Mouse (Mus musculus): ENCODE data around the gene Shisa8. TPM values are rescaled to one million over a fixed set of nuclear protein-coding genes. Genes with fewer than 3 reads are reported as not detected.

The Shisa8 gene
- polyA plus RNA-seq, 1 experiment from 2014 or later, result not detected

- H3K27ac ChIP-seq (ENCODE audit: low read length), result no peak overlapping the region
- peaks cover 67% of the 10 kb centered on the region for H3K27me3 ChIP-seq (ENCODE audit: control insufficient read depth, insufficient read depth, low read length)
- ATAC-seq (ENCODE audit: insufficient read depth, low FRiP score), result no peak
- H3K9me3 ChIP-seq (replicated peaks; ENCODE audit: control insufficient read depth, low read length), result no peaks in the 10 kb centered on the region
- H3K4me1 ChIP-seq (ENCODE audit: control insufficient read depth, insufficient read depth, low read length), result peaks cover 15% of the 10 kb centered on the region
- H3K9ac ChIP-seq (ENCODE audit: low read length), result no peak overlapping the region
- peaks cover 9% of the 10 kb centered on the region for H3K36me3 ChIP-seq (ENCODE audit: control insufficient read depth, insufficient read depth, low read length)
- 77% methylated on average over 8 of the region's 8 CpGs for WGBS
- no peak overlapping the region for H3K4me2 ChIP-seq (ENCODE audit: low read depth, low read length)
- H3K4me3 ChIP-seq (replicated peaks; ENCODE audit: low read length), result no peak overlapping the region
These were observed 4.3 kb downstream of the Shisa8 start for GRCm38 (mm10) chr15:82208307-82208706.

GRCm38 (mm10) chr15:82207504-82208219, 5.0 kb downstream of the Shisa8 start:
- H3K4me3 ChIP-seq (replicated peaks; ENCODE audit: low read length), result no peak overlapping the region
- H3K4me2 ChIP-seq (ENCODE audit: low read depth, low read length), result no peak overlapping the region
- peaks cover 15% of the 10 kb centered on the region for H3K4me1 ChIP-seq (ENCODE audit: control insufficient read depth, insufficient read depth, low read length)
- H3K27ac ChIP-seq (ENCODE audit: low read length), result no peak overlapping the region
- H3K9ac ChIP-seq (ENCODE audit: low read length), result no peak overlapping the region
- peaks cover 60% of the 10 kb centered on the region for H3K27me3 ChIP-seq (ENCODE audit: control insufficient read depth, insufficient read depth, low read length)
- no peak for ATAC-seq (ENCODE audit: insufficient read depth, low FRiP score)
- peaks cover 12% of the 10 kb centered on the region for H3K36me3 ChIP-seq (ENCODE audit: control insufficient read depth, insufficient read depth, low read length)
- 24% methylated on average over 30 of the region's 30 CpGs for whole genome bisulfite sequencing
- no peaks in the 10 kb centered on the region for H3K9me3 ChIP-seq (replicated peaks; ENCODE audit: control insufficient read depth, low read length)

- Histone ChIP-seq H3K27me3 (ENCODE audit: control insufficient read depth, insufficient read depth, low read length) (peaks cover 54% of the 10 kb centered on the region), H3K9ac (ENCODE audit: low read length) (no peak overlapping the region), H3K4me3 (replicated peaks; ENCODE audit: low read length) (no peak overlapping the region), H3K4me1 (ENCODE audit: control insufficient read depth, insufficient read depth, low read length) (peaks cover 13% of the 10 kb centered on the region), H3K4me2 (ENCODE audit: low read depth, low read length) (no peak overlapping the region), H3K9me3 (replicated peaks; ENCODE audit: control insufficient read depth, low read length) (no peaks in the 10 kb centered on the region), H3K36me3 (ENCODE audit: control insufficient read depth, insufficient read depth, low read length) (peaks cover 12% of the 10 kb centered on the region), H3K27ac (ENCODE audit: low read length) (no peak overlapping the region)
- ATAC-seq (ENCODE audit: insufficient read depth, low FRiP score), result no peak
- WGBS, result 23% methylated on average over 34 of the region's 34 CpGs
These were observed 5.5 kb downstream of the Shisa8 start for GRCm38 (mm10) chr15:82207105-82207459.

- Histone ChIP-seq H3K4me2 (ENCODE audit: low read depth, low read length) (no peak overlapping the region), H3K27me3 (ENCODE audit: control insufficient read depth, insufficient read depth, low read length) (peaks cover 49% of the 10 kb centered on the region), H3K4me1 (ENCODE audit: control insufficient read depth, insufficient read depth, low read length) (peaks cover 7% of the 10 kb centered on the region), H3K4me3 (replicated peaks; ENCODE audit: low read length) (no peak overlapping the region), H3K9me3 (replicated peaks; ENCODE audit: control insufficient read depth, low read length) (no peaks in the 10 kb centered on the region), H3K27ac (ENCODE audit: low read length) (no peak overlapping the region), H3K36me3 (ENCODE audit: control insufficient read depth, insufficient read depth, low read length) (peaks cover 12% of the 10 kb centered on the region), H3K9ac (ENCODE audit: low read length) (no peak overlapping the region)
- peak; percentile 76 for ATAC-seq (ENCODE audit: insufficient read depth, low FRiP score)
- WGBS, result 51% methylated on average over 9 of the region's 9 CpGs
These were observed 6.1 kb downstream of the Shisa8 start for GRCm38 (mm10) chr15:82206365-82207104.

GRCm38 (mm10) chr15:82204680-82205371, 7.8 kb downstream of the Shisa8 start:
- no peak overlapping the region for H3K9ac ChIP-seq (ENCODE audit: low read length)
- H3K27me3 ChIP-seq (ENCODE audit: control insufficient read depth, insufficient read depth, low read length), result peaks cover 32% of the 10 kb centered on the region
- ATAC-seq (ENCODE audit: insufficient read depth, low FRiP score), result no peak
- no peaks in the 10 kb centered on the region for H3K9me3 ChIP-seq (replicated peaks; ENCODE audit: control insufficient read depth, low read length)
- H3K27ac ChIP-seq (ENCODE audit: low read length), result no peak overlapping the region
- 60% methylated on average over 10 of the region's 10 CpGs for WGBS
- no peak overlapping the region for H3K4me3 ChIP-seq (replicated peaks; ENCODE audit: low read length)
- peaks cover 5% of the 10 kb centered on the region; the same call in 1 of the 2 replicates for H3K4me1 ChIP-seq (ENCODE audit: control insufficient read depth, insufficient read depth, low read length)
- H3K4me2 ChIP-seq (ENCODE audit: low read depth, low read length), result no peak overlapping the region
- peaks cover 15% of the 10 kb centered on the region for H3K36me3 ChIP-seq (ENCODE audit: control insufficient read depth, insufficient read depth, low read length)

GRCm38 (mm10) chr15:82203611-82204351, 8.8 kb downstream of the Shisa8 start:
- ATAC-seq (ENCODE audit: insufficient read depth, low FRiP score), result no peak
- H3K9me3 ChIP-seq (replicated peaks; ENCODE audit: control insufficient read depth, low read length), result no peaks in the 10 kb centered on the region
- no peak overlapping the region for H3K27ac ChIP-seq (ENCODE audit: low read length)
- 84% methylated on average over 20 of the region's 20 CpGs for WGBS
- H3K27me3 ChIP-seq (ENCODE audit: control insufficient read depth, insufficient read depth, low read length), result peaks cover 28% of the 10 kb centered on the region
- H3K4me1 ChIP-seq (ENCODE audit: control insufficient read depth, insufficient read depth, low read length), result peaks cover 5% of the 10 kb centered on the region; the same call in 1 of the 2 replicates
- no peak overlapping the region for H3K4me3 ChIP-seq (replicated peaks; ENCODE audit: low read length)
- no peak overlapping the region for H3K9ac ChIP-seq (ENCODE audit: low read length)
- peaks cover 26% of the 10 kb centered on the region for H3K36me3 ChIP-seq (ENCODE audit: control insufficient read depth, insufficient read depth, low read length)
- H3K4me2 ChIP-seq (ENCODE audit: low read depth, low read length), result no peak overlapping the region

GRCm38 (mm10) chr15:82203090-82203489, 9.5 kb downstream of the Shisa8 start:
- H3K27ac ChIP-seq (ENCODE audit: low read length), result no peak overlapping the region
- peaks cover 5% of the 10 kb centered on the region; the same call in 1 of the 2 replicates for H3K4me1 ChIP-seq (ENCODE audit: control insufficient read depth, insufficient read depth, low read length)
- no peak overlapping the region for H3K4me3 ChIP-seq (replicated peaks; ENCODE audit: low read length)
- H3K36me3 ChIP-seq (ENCODE audit: control insufficient read depth, insufficient read depth, low read length), result peaks cover 30% of the 10 kb centered on the region
- H3K9me3 ChIP-seq (replicated peaks; ENCODE audit: control insufficient read depth, low read length), result no peaks in the 10 kb centered on the region
- no peak for ATAC-seq (ENCODE audit: insufficient read depth, low FRiP score)
- no peak overlapping the region for H3K4me2 ChIP-seq (ENCODE audit: low read depth, low read length)
- H3K9ac ChIP-seq (ENCODE audit: low read length), result no peak overlapping the region
- WGBS, result 77% methylated on average over 10 of the region's 10 CpGs
- peaks cover 28% of the 10 kb centered on the region for H3K27me3 ChIP-seq (ENCODE audit: control insufficient read depth, insufficient read depth, low read length)

GRCm38 (mm10) chr15:82202086-82202485, 10.5 kb downstream of the Shisa8 start:
- no peak overlapping the region for H3K4me2 ChIP-seq (ENCODE audit: low read depth, low read length)
- no peak overlapping the region for H3K4me3 ChIP-seq (replicated peaks; ENCODE audit: low read length)
- H3K9ac ChIP-seq (ENCODE audit: low read length), result no peak overlapping the region
- peaks cover 21% of the 10 kb centered on the region for H3K27me3 ChIP-seq (ENCODE audit: control insufficient read depth, insufficient read depth, low read length)
- H3K36me3 ChIP-seq (ENCODE audit: control insufficient read depth, insufficient read depth, low read length), result peaks cover 38% of the 10 kb centered on the region
- H3K27ac ChIP-seq (ENCODE audit: low read length), result no peak overlapping the region
- no peaks in the 10 kb centered on the region for H3K4me1 ChIP-seq (ENCODE audit: control insufficient read depth, insufficient read depth, low read length)
- no peak for ATAC-seq (ENCODE audit: insufficient read depth, low FRiP score)
- WGBS, result 91% methylated on average over 6 of the region's 6 CpGs
- no peaks in the 10 kb centered on the region for H3K9me3 ChIP-seq (replicated peaks; ENCODE audit: control insufficient read depth, low read length)
